Mouse (Mus musculus): ENCODE data around the gene Gck.

- TF ChIP-seq POLR2A (IDR thresholded peaks at IDR 0.05; ENCODE audit: low read depth, low read length) (no peak), CTCF (IDR thresholded peaks at IDR 0.05; ENCODE audit: extremely low read depth, insufficient read depth, insufficient read length, insufficient replicate concordance) (no peak)
Measured at GRCm38 (mm10) chr11:5965865-5966264, 16.0 kb upstream of the Gck start.
